Mouse (Mus musculus): ENCODE measurements around the gene Metap1.

The Metap1 gene

GRCm38 (mm10) chr3:138489327-138490033 is at the start of gene Metap1:
Metap1 (minus strand) TSS chr3:138489515.
- DNase-seq (ENCODE audit: extremely low read depth, low read depth, low spot score), result no peak

DNA sequence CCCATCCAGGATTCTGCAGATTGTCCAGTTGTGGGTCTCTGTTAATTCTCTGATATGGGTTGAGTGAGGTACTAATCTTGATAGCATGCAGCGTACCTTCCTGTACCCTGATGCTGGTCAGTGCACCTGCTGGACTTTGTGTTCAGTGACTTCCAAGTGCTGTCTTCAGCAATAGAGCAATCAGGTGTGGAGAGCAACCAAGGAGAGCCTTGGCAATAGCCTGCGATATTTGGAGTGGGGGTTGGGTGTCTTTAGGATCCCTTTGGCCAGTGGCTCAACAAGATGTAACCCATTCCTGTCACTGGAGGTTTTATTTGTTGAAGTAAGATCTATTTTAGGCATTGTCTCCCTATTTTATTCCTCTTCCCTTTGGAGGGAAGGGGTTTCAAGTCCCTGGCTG is 46.7 kb upstream of the Metap1 start:
- no peak for DNase-seq (ENCODE audit: extremely low read depth, low read depth, low spot score)

DNA sequence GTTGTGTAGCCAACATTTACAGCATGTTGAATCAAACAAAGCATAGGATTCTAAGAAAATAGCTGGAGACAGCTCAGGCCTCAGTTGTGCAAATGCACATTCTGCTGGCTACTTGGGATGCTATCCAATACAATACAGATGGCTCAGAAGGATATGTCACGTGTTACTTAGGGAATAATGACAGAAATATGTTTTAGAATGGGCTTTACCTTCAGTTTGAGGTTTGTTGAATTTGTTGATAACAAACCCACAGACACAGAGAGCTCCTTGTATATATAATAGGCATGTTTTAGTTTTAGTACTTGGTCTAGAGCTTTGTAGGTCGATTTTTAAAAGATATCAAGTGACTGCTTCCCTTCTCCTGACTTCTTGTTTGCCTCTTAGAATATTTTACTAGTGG is 43.4 kb upstream of the Metap1 start:
- no peak for DNase-seq (ENCODE audit: extremely low read depth, low read depth, low spot score)

DNA sequence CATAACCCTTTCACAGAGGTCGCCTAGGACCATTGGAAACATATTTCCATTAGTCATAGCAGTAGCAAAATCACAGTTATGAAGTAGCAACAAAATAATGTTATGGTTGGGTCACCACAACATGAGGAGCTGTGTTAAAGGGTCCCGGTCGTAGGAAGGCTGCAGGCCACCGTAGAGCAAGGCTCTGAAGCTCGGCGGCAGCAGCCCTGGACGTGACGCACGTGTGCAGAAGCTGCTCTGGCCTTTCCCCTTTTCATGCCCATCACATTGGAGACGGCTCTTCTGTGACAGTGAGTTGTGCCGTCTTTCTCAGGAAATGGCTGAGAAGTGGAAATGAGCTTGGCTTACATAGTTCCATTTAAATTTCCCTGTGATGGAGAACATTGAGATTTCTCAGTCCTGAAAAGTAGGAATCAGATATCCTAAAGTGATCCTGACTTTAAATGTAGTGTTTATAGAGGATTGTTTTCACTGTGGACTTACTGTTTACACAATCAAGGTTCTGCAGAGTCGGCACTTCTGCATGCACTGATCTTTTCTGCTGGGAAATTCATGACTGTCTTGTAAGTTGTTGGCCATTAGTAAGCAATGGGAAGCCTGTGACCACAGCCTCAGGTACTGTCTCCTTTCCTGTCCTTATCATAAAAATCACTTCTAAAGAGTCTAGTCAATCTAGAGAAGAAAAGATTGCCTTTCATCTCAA is 42.3 kb upstream of the Metap1 start:
- DNase-seq (ENCODE audit: extremely low read depth, low read depth, low spot score), result no peak

- DNase-seq (ENCODE audit: extremely low read depth, low read depth, low spot score), result no peak
These were observed 41.5 kb upstream of the Metap1 start for GRCm38 (mm10) chr3:138530578-138531478.

DNA sequence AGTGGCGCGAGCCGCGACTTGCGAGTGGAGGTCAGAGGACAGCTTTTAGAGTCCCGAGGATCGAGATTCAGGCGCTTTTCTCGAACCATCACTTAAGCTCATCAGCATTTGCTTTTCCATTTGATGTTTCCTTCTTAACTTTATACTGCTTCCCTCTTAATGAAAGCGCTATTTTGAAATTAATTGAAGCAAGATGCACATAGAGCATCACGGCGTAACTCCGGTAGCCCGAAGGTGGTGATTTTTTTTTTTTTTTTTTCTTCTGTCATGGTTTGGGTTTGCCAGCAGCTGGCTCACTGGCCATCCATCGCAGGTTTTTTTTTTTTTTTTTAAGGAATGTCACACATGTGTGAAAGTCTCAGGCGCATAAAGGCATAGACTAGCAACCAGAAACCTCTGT is 39.0 kb upstream of the Metap1 start:
- no peak for DNase-seq (ENCODE audit: extremely low read depth, low read depth, low spot score)

- no peak for DNase-seq (ENCODE audit: extremely low read depth, low read depth, low spot score)
These were observed 38.4 kb upstream of the Metap1 start for GRCm38 (mm10) chr3:138527667-138528231.

DNA sequence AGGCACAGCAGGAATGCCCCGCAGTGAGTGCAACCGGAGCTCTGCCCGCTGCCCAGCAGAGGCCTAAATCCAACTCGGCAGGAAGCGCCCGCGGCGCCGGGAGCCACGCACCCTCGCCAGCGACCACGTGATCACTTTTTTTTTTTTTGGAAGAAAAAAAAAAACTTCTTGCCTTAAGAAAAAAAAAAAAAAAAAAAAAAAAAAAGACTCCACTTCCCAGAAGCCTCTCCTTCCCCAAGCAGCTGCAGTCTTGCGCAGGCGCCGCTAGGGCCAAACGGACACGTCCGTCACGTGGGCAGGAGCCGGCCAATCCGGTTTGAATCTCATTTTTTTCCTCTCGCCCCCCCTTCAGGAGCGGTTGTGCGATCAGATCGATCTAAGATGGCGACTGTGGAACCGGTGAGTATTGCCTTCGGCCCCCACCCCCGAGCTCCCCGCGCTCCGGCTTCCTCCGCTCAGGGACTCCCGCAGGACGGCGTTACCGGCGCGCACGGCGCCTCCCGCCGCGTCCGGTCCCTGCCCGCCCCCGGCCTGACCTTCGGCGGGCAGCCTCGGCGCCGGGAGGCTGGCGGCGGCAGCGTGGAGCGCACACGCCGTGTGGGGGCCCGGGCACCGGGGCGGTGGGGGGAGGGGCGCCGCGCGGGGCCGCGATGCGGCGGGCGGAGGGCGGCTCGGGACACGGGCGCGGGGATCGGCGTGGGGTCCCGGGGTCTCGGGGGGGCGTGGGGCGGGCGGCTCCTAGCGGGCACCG is 37.8 kb upstream of the Metap1 start:
- DNase-seq (ENCODE audit: extremely low read depth, low read depth, low spot score), result peak; percentile 89

GRCm38 (mm10) chr3:138526073-138526915 is 37.0 kb upstream of the Metap1 start, which contains the start of gene Eif4e:
Eif4e (plus strand) TSS chr3:138526179.
- DNase-seq (ENCODE audit: extremely low read depth, low read depth, low spot score), result peak; percentile 42

DNA sequence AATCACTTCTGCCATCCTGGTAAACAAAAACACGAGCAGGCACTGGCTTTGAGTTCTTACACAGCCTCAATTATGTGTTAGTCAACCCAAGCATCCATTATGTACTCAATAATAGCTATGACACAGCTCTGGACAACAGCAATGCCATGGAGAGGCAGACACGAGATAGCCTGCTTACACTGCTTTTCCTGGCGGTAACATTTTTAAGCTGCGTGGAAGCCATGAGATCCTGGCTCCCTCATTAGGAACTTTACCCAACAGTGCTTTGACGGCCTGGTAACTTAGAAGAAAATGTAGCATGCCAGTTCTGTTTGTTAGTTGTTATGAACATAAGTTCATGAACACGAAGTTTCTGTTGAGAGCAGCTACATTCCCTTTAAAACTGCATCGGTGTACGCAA is 36.2 kb upstream of the Metap1 start:
- no peak for DNase-seq (ENCODE audit: extremely low read depth, low read depth, low spot score)

DNA sequence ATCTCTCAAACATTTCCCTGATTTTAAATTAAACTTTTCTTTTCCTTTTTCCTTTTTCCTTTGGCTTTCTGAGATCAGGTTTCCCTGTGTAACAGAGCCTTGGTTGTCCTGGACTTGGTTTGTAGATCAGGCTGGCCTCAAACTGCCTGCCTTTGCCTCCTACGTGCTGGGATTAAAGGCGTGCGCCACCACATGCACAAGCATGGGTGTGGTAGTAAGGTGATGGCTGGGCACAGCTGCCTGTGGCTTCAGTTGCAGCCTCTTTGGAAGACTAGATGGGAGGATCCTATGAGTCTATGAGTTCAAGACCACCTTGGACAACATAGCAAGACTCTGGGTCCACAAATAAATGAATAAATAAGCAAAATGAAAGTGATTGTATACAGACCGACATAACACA is 34.6 kb upstream of the Metap1 start:
- no peak for DNase-seq (ENCODE audit: extremely low read depth, low read depth, low spot score)

DNA sequence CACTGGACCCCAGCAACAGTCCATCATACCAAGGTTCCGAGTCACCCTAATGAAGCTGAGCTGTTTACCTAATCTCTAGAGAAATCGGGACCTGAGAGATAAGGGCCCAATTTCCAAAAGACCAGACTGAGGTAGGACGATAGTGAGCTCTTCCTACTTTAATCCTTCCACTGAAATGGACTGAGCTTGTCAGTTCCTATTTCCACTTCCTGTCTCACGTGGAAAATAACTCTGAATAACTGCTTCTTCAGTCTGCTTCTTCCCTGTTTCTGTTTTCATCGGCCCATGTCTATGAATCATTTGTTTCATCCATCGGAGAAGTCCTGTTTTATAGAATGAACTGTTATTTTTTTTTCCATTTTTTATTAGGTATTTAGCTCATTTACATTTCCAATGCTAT is 29.9 kb upstream of the Metap1 start:
- DNase-seq (ENCODE audit: extremely low read depth, low read depth, low spot score), result no peak

DNA sequence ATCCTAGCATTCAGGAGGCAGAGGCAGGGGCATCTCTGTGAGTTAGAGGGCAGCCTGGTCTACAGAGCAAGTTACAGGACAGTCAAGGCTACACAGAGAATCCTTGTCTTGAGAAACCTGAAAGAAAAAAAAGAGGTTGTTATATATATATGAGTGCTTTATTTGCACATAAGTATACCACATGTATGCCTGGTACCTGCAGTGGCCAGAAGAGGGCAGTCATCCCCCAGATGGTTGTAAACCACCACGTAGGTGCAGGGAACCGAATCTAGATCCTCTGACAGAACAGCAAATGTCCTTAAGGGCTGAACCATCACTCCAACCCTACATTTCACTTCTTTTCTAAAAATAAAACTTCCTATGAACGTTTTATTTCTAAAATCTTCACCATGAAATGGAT is 28.6 kb upstream of the Metap1 start:
- no peak for DNase-seq (ENCODE audit: extremely low read depth, low read depth, low spot score)

DNA sequence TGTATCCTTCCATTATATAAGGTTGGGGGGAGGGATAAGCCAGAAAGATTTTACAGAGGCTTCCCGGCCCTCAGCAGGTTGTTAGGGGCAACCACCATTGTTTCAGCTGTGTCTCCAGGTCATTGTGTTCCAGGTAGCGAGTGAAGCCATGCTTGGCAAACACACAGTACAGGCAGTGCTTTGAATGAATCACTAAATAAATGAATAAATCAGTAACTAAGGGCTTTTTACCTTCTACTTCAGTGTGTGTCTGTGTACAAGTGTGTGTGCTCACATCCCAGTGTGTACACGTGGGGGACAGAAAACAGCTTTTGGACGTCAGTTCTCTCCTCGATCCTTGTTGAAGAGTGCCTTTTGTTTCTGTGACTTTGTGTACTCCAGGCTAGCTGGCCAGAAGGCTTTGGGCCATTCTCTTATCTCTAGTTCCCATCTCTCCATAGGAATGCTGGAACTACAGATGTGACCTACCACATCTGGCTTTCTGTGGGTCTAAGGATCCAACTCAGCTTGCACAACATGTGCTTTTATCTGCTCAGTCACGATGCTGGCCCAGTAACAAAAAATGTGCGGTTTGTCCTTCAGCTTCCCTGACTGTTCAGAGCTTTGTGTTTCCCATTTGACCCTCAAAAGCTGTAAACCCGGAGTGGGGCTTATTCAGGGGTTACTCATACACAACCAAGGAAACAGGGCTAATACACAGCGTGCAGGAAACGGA is 26.5 kb upstream of the Metap1 start:
- no peak for DNase-seq (ENCODE audit: extremely low read depth, low read depth, low spot score)

DNA sequence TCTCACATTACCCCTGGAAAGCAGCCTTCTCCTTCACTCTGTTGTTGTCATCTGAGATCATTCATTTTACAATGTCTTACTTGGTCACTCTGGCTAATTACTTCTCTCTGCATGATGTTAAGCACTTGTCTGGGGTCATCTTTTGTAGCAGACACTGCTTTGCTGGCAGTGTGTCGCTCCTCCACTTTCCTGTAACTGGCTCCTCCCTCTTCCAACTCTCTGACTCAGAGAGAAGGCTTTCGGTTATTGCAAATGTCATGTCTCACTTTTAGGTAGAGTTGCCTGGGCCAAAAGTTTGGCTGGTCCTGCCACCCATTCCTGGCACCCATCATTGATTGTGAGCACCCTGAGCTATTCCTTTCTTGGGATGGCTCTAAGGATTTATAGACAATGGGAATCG is 25.4 kb upstream of the Metap1 start:
- no peak for DNase-seq (ENCODE audit: extremely low read depth, low read depth, low spot score)

GRCm38 (mm10) chr3:138513243-138513642 is 23.9 kb upstream of the Metap1 start:
- DNase-seq (ENCODE audit: extremely low read depth, low read depth, low spot score), result no peak

DNA sequence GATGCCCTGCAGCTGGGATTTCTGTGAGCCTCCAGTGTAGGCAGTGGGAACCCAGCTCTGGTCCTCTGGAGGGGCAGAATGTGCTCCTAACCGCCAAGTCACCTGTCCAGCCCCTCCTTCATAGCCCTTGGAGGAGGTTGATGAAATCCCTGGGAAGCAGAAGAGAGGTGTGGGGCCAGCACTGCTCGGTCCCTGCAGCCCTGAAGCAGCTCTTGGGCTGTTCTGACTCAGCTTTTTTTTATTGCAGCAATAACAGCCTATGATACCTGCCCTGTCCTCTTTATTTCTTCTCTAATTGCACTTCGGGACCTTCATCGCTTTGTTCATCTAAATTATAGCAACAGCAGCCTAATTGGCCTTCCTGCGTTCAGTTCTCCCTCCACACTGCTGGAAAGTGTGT is 21.2 kb upstream of the Metap1 start:
- DNase-seq (ENCODE audit: extremely low read depth, low read depth, low spot score), result no peak

GRCm38 (mm10) chr3:138509581-138509980 is 20.3 kb upstream of the Metap1 start:
- DNase-seq (ENCODE audit: extremely low read depth, low read depth, low spot score), result no peak

DNA sequence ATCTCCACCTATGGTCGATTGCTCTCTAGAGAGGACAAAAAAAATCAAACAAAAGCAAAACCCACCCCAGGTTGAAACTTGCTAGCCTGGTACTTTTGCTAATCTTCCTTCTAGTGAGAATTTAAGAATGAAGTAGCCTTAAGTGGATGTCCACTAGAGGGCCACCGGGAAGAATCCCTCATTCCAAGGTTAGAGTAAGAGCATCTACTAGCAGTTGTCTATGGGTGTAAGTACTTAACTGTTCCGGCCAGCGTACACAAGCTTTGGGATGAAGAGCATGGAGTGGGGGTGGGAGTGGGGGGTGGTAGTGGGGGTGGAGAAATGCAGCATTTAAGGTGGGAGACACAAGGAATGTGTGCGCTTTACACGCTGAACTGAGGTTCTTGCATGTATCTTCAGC is 17.4 kb upstream of the Metap1 start:
- no peak for DNase-seq (ENCODE audit: extremely low read depth, low read depth, low spot score)
